Mouse (Mus musculus) c-Kit-positive CD71-positive TER-119-negative erythroid progenitor cells, embryonic 14.5 days (primary cell): ENCODE data around the gene Daglb.

Source experiments
- DNase-seq: peaks from one replicate; pipeline ENCODE4 v3.0.0-alpha.2; 2013; ENCODE audit warnings: low read depth

The Daglb gene

GRCm38 (mm10) chr5:143464100-143464756, at the start of gene Daglb:
TSS of gene Daglb (plus strand) at chr5:143464584.
- DNase-seq: peak; percentile 82

DNA sequence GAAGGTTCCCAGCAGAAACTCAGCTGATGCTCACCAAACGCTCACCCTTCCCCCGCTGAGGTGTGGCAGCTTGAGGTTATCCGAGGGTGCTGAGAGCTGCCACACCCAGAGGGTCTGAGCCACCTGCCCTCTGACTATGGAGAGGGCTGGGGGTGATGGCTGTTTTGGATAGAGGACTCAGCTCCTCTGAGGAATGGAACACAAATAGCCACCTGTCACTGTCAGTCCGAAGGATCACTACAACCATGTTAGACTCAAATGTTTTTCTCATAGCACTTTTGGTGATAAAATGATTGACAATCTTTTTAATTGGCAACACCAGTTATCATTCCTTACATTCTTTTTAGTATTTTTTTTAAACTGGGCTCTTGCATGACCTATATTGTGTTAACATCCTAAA, 42.9 kb upstream of the Daglb start:
- no peak for DNase-seq

GRCm38 (mm10) chr5:143422990-143423389, 41.4 kb upstream of the Daglb start:
- DNase-seq: no peak

DNA sequence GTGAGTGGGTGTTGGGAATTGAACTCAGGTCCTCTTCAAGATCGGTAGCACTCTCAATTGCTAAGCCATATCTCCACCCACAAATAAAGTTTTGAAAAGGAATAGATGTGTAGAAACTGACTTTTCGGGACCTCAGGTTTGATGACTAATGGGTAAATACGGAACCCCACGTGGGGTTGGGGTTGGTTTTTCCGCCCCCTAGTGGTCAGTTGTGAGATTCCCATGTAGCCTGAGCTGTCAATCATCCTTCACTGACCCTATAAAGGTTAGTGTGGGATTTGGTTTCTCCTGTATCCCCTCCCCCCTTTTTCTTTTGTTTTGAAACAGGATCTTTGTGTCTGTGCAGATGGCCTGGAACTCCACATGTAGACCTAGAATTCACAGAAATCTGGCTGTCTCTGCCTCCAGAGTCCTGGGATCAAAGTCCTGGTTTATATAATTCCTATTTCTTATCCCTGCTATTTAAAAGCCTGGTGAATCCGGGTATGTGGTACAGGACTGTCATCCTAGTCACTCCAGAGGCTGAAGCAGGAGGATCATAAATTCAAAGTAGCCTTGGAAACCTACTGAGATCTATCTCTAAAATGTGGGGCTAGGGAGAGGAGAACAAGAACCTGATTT, 40.4 kb upstream of the Daglb start:
- peak; percentile 60 for DNase-seq

GRCm38 (mm10) chr5:143434421-143434820, 30.0 kb upstream of the Daglb start:
- peak; percentile 65 for DNase-seq

- no peak for DNase-seq
Observed at GRCm38 (mm10) chr5:143441298-143441697, 23.1 kb upstream of the Daglb start.

DNA sequence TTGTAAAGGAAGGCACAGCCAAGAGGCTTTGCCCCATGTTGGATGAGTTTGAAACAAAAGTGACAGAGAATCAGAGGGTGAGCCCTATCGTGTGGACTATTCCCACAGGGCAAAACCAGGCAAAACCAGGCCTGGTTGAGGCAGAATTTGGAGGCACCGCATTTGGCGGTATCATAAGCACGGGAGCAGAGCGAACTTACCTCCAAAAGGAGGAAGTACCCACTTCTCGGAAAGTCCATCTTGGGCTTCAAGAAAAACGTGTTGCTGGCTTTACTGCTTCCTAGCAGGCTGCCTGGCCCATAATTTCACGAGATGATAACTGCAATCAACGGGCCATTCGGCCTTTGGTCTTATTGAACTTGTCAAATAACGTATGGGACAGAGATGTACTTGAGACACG, 22.6 kb upstream of the Daglb start:
- no peak for DNase-seq

GRCm38 (mm10) chr5:143463671-143464070, 713 bp upstream of the Daglb start:
- no peak for DNase-seq

DNA sequence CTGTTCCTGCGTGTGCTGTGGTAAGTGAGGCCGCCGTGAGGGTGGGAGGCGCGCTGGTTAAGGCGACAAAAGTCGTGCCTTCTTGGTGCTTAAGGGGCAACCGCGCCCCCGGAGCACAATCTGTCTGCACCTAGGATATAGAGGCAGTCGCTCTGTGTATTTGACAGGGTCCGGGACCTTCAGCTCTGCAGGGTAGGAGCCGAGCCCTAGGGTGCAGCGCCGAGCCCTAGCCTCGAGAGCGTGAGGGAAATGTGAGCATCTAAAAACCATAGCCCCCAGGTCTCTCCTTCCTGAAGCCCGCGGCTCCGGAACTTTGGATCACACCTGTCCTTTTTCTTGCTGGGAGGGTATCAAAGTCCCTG, 354 bp downstream of the Daglb start:
- no peak for DNase-seq

DNA sequence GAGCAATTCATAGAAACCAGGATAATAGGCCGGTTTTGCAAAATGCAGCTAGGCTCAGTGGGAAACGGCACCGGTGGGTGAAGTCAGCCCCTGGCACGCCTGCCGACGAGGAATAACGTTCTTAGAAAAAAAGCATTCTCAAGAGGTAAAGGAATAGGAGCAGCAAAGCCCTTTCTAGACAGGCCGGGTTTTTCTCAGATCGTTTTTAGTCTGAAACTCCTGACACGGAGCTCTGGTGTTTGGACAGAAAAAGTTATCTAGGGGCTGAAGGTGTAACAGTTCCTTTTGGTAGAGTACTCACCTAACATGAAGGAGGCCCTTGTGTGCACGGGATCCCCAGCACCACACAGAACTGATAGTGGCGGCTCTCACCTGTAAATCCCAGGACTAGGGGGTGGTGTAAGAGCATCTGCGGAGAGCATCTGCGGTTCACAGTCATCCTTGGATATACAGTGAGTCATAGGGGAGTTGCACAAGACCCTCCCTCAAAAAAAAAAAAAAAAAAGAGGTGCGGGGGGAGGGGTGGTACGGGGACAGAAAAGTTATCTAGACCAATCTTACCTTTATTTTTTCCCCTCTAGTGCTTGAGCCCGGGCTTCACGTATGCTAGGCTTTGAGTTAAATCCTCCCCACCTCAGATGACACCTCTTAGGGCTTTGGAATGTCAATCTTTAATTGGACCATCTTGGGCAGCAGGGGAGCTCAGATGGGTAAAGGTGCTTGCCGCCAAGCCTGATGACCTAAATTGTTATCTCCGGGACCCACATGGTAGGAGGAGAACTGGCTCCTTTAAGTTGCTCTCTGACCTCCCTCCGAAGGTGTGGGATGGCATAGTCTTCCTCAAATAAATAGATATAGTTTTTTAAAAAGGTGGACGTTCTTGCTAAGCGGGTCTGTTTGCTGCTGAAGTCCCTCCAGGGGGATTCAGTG, 1.0 kb downstream of the Daglb start:
- DNase-seq: peak; percentile 54

- no peak for DNase-seq
Observed at GRCm38 (mm10) chr5:143466891-143467669, 2.7 kb downstream of the Daglb start.

GRCm38 (mm10) chr5:143467931-143468330, 3.5 kb downstream of the Daglb start:
- no peak for DNase-seq

DNA sequence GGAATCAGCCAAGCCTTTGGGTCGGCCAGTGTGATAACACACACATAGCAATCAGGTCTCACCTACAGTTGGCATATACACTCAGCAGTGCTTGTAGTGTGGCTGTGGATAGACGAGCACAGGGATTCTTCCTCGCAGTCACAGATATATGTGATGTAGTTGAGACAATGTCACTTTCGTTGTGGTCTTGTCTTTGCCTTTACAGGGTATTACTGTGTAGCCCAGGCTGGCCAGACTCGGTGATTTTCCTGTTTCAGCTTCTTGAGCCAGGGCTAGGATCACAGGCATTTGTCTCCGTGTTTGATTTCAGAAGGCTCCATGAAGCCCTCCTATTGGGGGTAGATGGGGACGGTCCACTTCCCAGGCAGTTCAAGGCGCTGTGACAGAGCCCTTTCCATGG, 5.2 kb downstream of the Daglb start:
- no peak for DNase-seq

- DNase-seq: no peak
Observed at GRCm38 (mm10) chr5:143470421-143471164, 6.2 kb downstream of the Daglb start.

DNA sequence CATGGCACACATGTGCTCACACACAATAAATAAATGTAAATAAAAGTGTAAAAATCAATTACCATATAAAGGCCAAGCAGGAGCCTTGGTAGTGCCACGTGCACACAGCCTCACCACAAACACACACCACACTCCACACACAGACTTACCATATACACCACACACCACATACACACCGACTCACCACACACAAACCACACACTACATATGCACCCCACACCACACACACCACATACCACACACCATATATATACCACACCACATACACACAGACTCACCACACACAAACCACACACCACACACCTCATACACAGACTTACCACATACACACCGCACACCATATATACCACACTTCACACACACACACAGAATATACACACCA, 6.8 kb downstream of the Daglb start:
- DNase-seq: no peak

DNA sequence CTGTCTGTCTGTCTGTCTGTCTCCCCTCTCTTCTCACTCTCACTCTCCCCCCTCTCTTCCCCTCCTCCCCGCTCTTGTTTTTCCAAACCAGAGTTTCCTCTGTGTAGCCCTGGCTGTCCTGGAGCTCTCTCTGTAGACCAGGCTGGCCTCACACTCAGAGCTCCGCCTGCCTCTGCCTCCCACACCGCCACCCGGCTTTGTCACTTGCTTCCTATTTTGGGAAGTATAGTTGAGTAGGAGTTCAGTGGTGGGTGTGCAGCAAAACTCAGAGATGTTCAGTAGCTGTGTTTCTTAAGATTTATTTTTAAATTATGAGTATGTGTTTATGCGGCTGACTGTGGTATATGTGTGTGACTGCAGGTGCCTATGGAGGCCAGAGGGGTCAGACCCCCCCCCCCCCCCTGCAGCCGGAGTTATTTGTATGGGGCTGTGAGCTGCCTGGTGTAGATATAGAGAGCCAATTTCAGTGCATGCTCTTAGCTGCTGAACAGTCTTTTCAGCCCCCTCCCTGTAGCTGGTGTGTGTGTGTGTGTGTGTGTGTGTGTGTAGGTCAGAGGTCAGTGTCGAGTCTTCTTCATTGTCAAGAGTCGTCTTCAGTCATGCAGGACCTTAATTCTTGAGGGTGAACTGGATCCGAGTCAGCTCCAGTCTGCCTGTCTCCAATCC, 7.7 kb downstream of the Daglb start:
- no peak for DNase-seq

GRCm38 (mm10) chr5:143475153-143475844, 10.9 kb downstream of the Daglb start:
- DNase-seq: no peak

DNA sequence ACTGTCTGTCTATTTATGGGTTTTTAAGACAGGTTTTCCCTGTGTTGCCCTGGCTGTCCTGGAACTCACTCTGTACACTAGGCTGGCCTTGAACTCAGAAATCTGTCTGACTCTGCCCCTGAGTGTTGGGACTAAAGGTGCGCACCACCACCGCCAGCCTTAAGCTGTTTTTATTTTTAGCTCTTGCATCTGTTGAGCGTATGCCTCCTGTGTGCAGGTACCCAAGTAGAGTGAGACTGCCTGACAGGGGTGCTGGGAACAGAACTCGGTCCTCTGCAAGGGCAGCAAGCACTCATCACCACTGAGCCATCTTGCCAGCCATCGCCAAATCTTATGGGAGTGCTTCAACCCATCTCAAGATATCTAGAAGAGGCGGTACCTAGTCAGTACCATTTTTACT, 11.6 kb downstream of the Daglb start:
- no peak for DNase-seq

- no peak for DNase-seq
Observed at GRCm38 (mm10) chr5:143477901-143478300, 13.5 kb downstream of the Daglb start.

DNA sequence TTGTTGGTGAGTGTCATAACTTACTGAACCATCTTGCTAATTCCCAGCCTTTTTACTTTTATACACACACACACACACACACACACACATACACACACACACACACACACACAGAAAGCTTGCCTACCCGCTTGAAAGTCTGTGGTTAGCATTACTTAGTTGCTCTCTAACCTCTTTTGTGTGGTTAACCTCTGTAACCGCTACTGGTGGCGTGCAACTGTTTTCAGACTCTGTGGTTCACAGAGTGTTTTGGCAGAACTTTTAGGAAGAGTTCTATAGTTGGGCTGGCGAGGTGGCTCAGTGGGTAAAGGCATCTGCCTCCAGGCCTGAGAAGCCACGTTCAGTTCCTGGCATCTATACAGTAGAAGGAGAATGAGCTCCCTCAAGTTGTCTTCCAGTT, 20.6 kb downstream of the Daglb start:
- DNase-seq: no peak
